Mouse (Mus musculus) ovary, postnatal 14 days (tissue): Measurements from ENCODE around the gene B4galt2.

Source experiments
- DNase-seq: peaks from one replicate; pipeline ENCODE4 v3.0.0; 2022; ENCODE audit warnings: low spot score

The B4galt2 gene

GRCm38 (mm10) chr4:117835531-117836111 is 47.7 kb downstream of the B4galt2 start:
- DNase-seq, result peak; percentile 26

- DNase-seq, result peak; percentile 65
Measured at GRCm38 (mm10) chr4:117834845-117835530, 48.3 kb downstream of the B4galt2 start.

- DNase-seq, result no peak
Measured at GRCm38 (mm10) chr4:117834457-117834844, 48.8 kb downstream of the B4galt2 start, which contains the start of gene Slc6a9. Gene Slc6a9, plus strand, starts transcription at chr4:117834506.

- no peak for DNase-seq
Measured at GRCm38 (mm10) chr4:117831920-117832691, 51.2 kb downstream of the B4galt2 start.

- no peak for DNase-seq
Measured at GRCm38 (mm10) chr4:117831499-117831898, 51.8 kb downstream of the B4galt2 start.

GRCm38 (mm10) chr4:117830801-117831200 is 52.5 kb downstream of the B4galt2 start:
- DNase-seq, result no peak

- peak; percentile 48 for DNase-seq
Measured at GRCm38 (mm10) chr4:117830124-117830551, 53.1 kb downstream of the B4galt2 start.

GRCm38 (mm10) chr4:117829260-117830123 is 53.8 kb downstream of the B4galt2 start:
- peak; percentile 52 for DNase-seq

GRCm38 (mm10) chr4:117828572-117829145 is 54.6 kb downstream of the B4galt2 start:
- no peak for DNase-seq
